Mouse (Mus musculus): ENCODE results near the gene Ppp1r16b.

Ppp1r16b gene

DNA sequence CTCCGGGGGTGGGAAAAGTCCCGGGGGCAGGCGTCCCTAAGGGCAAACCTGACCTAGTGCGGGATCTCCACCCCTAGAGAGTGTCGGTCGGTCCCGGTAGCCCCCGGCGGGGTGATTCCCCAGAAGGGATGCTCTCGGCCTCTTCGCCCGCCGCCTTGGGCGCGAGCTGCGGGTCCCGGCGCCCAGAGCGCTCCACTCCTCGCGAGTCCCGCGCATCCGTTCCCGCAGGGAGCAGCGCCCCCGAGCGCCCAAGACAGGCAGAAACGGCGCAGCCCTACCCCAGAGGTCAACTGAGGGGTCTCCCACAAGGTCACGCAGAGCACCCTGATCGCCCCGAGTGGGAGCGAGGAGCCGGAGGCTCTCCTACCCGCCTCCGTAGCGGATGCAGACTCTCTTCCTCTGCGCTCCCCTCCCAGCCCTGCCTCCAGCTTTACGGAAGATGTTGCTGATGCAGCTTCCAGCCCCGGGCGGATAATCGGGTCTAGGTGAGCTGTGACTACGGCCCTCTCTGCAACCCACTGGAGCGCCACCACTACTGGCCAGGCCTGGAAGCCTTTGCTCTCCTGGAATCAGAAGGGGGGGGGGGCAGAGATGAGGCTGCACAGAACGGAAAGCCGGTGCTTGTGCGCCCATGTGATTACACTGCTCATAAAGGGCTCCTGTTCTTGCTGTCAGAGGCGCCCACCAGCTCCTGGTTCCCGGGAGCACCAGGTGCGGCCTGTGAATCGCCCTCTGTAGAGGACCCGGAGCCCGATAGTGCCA lies 2.7 kb downstream of the Ppp1r16b start:
- no peak for DNase-seq (ENCODE audit: low read depth, low spot score)

- DNase-seq (ENCODE audit: low read depth, low spot score), result no peak
These were observed 3.3 kb downstream of the Ppp1r16b start for GRCm38 (mm10) chr2:158668433-158669010.

- DNase-seq (ENCODE audit: low read depth, low spot score), result no peak
These were observed 4.3 kb downstream of the Ppp1r16b start for GRCm38 (mm10) chr2:158669199-158670195.

DNA sequence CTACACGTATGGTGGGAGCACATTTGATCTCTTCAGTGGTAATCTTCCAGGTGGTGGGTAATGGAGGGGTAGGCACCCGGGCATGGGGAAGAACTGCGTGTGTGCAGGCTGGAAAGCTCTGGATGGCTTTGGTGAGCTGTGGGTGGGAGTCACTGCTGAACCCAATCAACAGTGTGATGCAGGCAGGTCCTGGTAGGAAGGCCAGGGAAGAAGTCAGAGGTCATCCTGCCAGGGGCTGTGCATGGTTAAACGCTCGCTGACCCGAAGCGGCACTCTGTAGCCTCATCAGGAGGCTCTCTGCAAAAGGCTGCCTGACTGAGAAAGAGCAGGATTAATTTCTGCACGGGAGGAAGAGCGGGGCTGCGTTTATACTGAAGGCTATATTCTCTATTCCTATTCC lies 5.4 kb downstream of the Ppp1r16b start:
- no peak for DNase-seq (ENCODE audit: low read depth, low spot score)

- DNase-seq (ENCODE audit: low read depth, low spot score), result no peak
These were observed 7.6 kb downstream of the Ppp1r16b start for GRCm38 (mm10) chr2:158672829-158673228.

GRCm38 (mm10) chr2:158673493-158673892 lies 8.3 kb downstream of the Ppp1r16b start:
- DNase-seq (ENCODE audit: low read depth, low spot score), result no peak

DNA sequence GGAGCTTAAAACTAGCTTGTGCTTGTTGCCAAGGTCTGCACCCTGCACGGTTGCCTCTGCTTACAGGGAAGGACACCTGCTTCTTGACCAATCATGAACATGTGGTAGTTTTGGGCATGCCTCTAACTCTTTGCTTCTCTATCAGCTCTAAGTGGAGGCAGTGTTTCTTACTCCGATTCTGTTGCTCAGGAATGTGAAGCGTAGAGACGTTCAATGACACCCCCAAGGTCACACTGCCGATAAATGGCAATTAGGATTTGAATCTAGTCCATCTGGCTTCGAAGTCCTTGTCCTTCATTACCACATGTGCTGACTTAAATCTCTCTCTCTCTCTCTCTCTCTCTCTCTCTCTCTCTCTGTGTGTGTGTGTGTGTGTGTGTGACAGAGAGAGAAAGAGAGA lies 8.9 kb downstream of the Ppp1r16b start:
- no peak for DNase-seq (ENCODE audit: low read depth, low spot score)

- DNase-seq (ENCODE audit: low read depth, low spot score), result no peak
These were observed 9.6 kb downstream of the Ppp1r16b start for GRCm38 (mm10) chr2:158674759-158675158.

DNA sequence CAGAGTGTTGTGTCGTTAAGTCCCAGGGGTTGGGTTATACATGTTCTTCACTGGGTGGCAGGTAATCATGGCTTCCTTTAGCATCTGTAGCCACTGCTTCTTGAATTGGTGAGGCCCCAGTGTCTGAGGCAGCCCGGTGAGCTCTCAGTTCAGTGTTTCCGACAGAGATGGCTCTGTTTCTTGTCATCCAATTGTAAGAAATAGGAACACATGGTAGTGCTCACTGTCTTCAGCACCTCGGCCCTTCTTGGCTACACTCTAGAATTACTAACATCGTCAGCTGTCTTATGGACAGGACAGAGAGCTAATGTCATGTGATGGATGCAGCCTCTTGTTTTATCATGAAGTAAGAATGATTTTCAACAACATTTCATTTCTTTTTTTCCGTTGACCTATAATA lies 10.0 kb downstream of the Ppp1r16b start:
- DNase-seq (ENCODE audit: low read depth, low spot score), result no peak

GRCm38 (mm10) chr2:158675907-158676533 lies 10.8 kb downstream of the Ppp1r16b start:
- DNase-seq (ENCODE audit: low read depth, low spot score), result no peak

GRCm38 (mm10) chr2:158677946-158678345 lies 12.7 kb downstream of the Ppp1r16b start:
- no peak for DNase-seq (ENCODE audit: low read depth, low spot score)

DNA sequence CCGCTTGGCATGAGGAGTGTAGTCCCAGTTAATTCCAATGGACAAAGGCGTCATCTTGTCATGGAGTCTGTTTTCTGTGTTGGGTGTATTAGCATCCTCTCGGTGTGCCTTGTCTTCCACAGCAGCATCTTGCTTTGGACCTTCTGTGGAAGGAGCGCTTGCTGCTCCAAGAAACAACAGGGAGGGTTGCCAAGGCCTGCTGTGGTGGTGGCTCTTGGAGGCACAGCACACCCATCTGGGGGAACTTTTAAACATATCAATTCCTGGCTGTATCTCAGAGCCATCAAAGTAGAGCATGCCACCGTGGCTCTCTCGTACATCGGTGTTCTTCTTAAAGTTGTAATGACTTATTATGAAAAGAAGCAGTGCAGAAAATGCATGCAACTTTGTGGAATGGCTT lies 13.9 kb downstream of the Ppp1r16b start:
- no peak for DNase-seq (ENCODE audit: low read depth, low spot score)

GRCm38 (mm10) chr2:158680357-158680889 lies 15.2 kb downstream of the Ppp1r16b start:
- no peak for DNase-seq (ENCODE audit: low read depth, low spot score)

- no peak for DNase-seq (ENCODE audit: low read depth, low spot score)
These were observed 16.5 kb downstream of the Ppp1r16b start for GRCm38 (mm10) chr2:158681714-158682113.

- no peak for DNase-seq (ENCODE audit: low read depth, low spot score)
These were observed 17.3 kb downstream of the Ppp1r16b start for GRCm38 (mm10) chr2:158682344-158683037.

GRCm38 (mm10) chr2:158683038-158683413 lies 17.8 kb downstream of the Ppp1r16b start:
- DNase-seq (ENCODE audit: low read depth, low spot score), result no peak

DNA sequence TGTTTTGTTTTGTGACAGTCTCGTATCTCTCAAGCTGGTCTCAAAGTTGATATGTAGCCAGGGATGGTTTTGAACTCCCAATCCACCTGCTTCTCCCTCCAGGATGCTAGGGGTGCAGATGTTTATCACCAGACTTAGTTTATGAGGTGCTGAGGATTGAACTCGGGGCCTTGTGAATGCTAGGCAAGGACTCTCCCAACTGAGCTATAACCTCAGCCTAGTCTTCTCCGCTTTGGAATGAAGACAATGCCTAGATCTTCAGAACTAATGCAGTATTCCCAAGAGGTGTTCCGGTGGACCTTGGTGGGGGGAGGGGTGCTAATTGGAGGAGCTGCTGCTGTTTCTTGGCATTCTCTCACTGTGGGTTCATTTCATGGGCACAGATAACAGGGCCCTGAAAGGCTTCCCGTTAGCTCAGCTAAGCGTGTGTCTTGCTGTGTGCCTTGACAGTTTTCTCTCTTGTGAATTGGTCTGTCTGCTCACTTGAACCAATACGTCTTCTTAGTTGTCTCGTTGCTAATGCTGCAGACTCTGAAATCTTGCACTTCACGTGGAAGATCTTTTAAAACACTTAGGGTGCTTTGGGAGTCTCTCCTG lies 19.1 kb downstream of the Ppp1r16b start:
- DNase-seq (ENCODE audit: low read depth, low spot score), result no peak

DNA sequence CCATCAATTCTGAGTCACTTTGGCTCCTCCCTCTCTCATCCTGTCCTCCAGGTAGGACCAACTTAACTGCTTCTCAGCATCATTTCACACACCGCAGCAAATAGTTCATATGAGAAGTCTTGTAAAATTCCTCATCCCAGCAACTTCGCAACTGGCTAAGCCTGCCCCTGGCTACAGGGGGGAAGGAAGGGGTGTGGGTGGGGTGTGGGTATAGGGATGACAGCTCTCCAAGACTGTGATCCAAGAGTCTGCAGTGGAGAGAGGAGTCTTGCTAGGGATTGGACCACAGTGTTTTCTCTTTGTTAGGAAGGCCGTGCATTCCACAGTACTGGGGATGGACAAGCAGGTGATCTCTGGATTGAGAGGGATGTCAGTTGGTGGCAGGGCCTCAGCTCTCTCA lies 19.7 kb downstream of the Ppp1r16b start:
- DNase-seq (ENCODE audit: low read depth, low spot score), result no peak

DNA sequence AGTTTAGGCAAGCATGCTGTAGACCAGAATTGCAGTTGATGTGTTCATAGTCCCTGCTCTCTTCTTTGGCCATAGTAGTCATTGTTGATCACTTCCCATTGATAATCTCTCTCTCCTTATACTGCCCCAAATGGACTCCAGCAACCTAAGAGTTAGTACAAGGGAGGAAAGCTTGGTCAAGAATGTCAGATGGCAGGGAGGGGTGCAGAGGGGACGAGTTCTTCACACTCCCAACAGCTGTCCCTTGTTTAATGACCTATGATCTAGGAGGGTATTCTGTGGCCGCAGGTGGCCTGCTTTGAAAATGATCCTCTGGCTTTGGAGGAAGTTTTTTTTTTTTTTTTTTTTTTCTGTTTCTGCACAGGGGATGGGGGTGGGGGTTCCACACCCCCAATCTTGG lies 21.2 kb downstream of the Ppp1r16b start:
- DNase-seq (ENCODE audit: low read depth, low spot score), result no peak

DNA sequence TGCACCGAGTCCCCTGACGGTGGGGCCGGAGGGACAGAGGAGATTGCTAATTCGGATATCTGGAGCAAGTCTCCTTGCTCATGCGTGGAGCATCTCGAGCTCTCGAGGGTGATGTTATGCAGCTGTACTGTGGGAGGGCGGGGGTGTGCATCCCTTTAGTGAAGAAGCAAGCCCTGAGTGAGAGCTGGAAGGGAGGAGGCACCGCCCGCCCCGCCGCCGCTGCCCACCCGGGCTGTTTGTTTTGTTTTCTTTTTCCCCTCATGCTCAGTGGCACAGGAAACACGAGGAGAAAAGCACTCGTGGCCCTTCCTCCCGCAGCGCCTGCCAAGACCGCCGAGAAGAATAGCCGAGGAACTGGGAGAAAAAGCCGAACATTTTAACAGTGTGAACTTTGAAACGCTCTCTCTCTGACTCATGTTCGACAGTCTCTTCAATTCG lies 22.6 kb downstream of the Ppp1r16b start:
- DNase-seq (ENCODE audit: low read depth, low spot score), result no peak
